Mouse (Mus musculus) MEL (cell line): ENCODE results near the gene 2010109A12Rik.

ENCODE experiments used
- CHD2 ChIP-seq: IDR thresholded peaks from 2 replicates; pipeline ENCODE4 v1.6.1; 2011; ENCODE audit warnings: low read length, improper control_type of control experiment
- CTCF ChIP-seq, 3 experiments: IDR thresholded peaks in 2 of 3; conservative IDR thresholded peaks in 1 of 3; 2 replicates each; pipeline ENCODE4 v1.5.1; 2011 to 2012; ENCODE audit warnings: low read length in 3 of 3, low read depth in 2 of 3, mild to moderate bottlenecking in 2 of 3, improper control_type of control experiment in 1 of 3, inconsistent platforms in 1 of 3, mixed read lengths in 1 of 3, moderate library complexity in 1 of 3; ENCODE audit not compliant: control insufficient read depth in 1 of 3, insufficient read depth in 1 of 3, poor library complexity in 1 of 3, severe bottlenecking in 1 of 3
- ELF1 ChIP-seq: IDR thresholded peaks from 2 replicates; pipeline ENCODE4 v1.6.1; 2014; ENCODE audit warnings: low read depth, mild to moderate bottlenecking, inconsistent platforms, low read length, improper control_type of control experiment, moderate library complexity
- MAZ ChIP-seq: IDR thresholded peaks from 2 replicates; pipeline ENCODE4 v1.6.1; 2012; ENCODE audit warnings: low read depth, mild to moderate bottlenecking, inconsistent platforms, low read length, improper control_type of control experiment
- MEF2A ChIP-seq: IDR thresholded peaks from 2 replicates; pipeline ENCODE4 v1.6.1; 2014; ENCODE audit warnings: low read depth, mild to moderate bottlenecking, inconsistent platforms, low read length, improper control_type of control experiment; ENCODE audit not compliant: poor library complexity, insufficient replicate concordance, severe bottlenecking; ENCODE audit errors: extremely low read depth
- MYC ChIP-seq: IDR thresholded peaks from 2 replicates; pipeline ENCODE4 v1.6.1; 2011; ENCODE audit warnings: low read depth, mild to moderate bottlenecking, low read length, improper control_type of control experiment, moderate library complexity
- TCF12 ChIP-seq: IDR thresholded peaks from 2 replicates; pipeline ENCODE4 v1.6.1; 2014; ENCODE audit warnings: low read depth, mild to moderate bottlenecking, inconsistent platforms, low read length, improper control_type of control experiment, moderate library complexity
- USF1 ChIP-seq: IDR thresholded peaks from 2 replicates; pipeline ENCODE4 v1.6.1; 2014; ENCODE audit warnings: low read depth, mild to moderate bottlenecking, inconsistent platforms, low read length, improper control_type of control experiment, moderate library complexity
- ZKSCAN1 ChIP-seq: IDR thresholded peaks from 2 replicates; pipeline ENCODE4 v1.6.1; 2012; ENCODE audit warnings: low read depth, mild to moderate bottlenecking, inconsistent platforms, low read length, improper control_type of control experiment, moderate library complexity

DNA sequence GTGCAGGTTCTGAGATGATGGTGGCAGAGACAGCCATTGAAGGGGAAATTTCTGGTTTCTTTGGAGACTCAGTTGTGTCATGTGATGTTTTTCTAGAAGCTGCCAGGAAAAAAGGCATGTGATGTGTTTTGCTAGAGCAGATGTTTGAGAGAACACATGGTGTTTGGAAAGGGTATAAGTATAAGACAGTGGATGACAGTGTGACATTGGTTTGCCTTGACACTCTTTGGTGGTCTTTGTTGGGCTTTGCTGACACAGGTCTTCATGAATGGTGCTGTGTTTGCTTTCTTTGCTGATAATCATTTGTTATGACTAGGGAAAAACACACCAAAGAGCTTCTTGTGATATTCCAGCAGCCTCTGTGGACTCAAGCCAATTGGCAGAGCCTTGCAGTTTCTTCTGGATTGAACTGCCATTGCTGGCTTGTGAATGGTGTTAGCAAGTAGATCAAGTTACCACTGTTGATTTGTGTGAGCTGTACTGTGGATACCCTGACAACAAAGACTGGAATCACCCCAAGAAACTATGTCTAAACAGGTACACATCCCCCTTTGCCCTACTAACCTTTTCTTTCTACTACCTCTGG is 50.6 kb downstream of the 2010109A12Rik start:
- no peak for TF ChIP-seq TCF12
- TF ChIP-seq ZKSCAN1, result no peak
- TF ChIP-seq CTCF (IDR thresholded peaks at IDR 0.05 in 2 of 3, conservative IDR thresholded peaks at IDR 0.05 in 1 of 3; ENCODE audit: control insufficient read depth in 1 of 3, insufficient read depth in 1 of 3, low read depth in 2 of 3, low read length in 3 of 3, poor library complexity in 1 of 3, severe bottlenecking in 1 of 3), result no peak
- TF ChIP-seq ELF1, result no peak
- TF ChIP-seq CHD2, result no peak
- no peak for TF ChIP-seq MYC
- TF ChIP-seq MEF2A, result no peak
- TF ChIP-seq USF1, result no peak
- TF ChIP-seq MAZ, result no peak
